Mouse (Mus musculus) ES-E14 (cell line): ENCODE results near the gene Ifit1bl2.

Experiments used
- ZC3H11A ChIP-seq: IDR thresholded peaks from 2 replicates; pipeline ENCODE4 v1.6.1; 2012; ENCODE audit warnings: low read depth, mild to moderate bottlenecking, inconsistent platforms, low read length, borderline replicate concordance
- ZNF384 ChIP-seq: IDR thresholded peaks from 2 replicates; pipeline ENCODE4 v1.6.1; 2012; ENCODE audit warnings: low read depth, low read length, inconsistent platforms

- no peak for TF ChIP-seq ZNF384
- no peak for TF ChIP-seq ZC3H11A
Measured at GRCm38 (mm10) chr19:34596811-34597210, 43.7 kb downstream of the Ifit1bl2 start.
